Mouse (Mus musculus) MEL (cell line): ENCODE results near the gene 1700016K19Rik. TPM values are rescaled to one million over a fixed set of nuclear protein-coding genes. Genes with fewer than 3 reads are reported as not detected.

Source experiments
- DNase-seq: peaks from one replicate; pipeline ENCODE4 v3.0.0; 2011; ENCODE audit warnings: low read depth, low spot score
- H3K27ac ChIP-seq: 2 replicates; pipeline ENCODE4 v1.5.1; 2012; ENCODE audit warnings: low read depth, mild to moderate bottlenecking, control low read depth, low read length, moderate library complexity; ENCODE audit not compliant: control insufficient read depth
- H3K27me3 ChIP-seq, 2 experiments: fragments of 150-350 bp in 1 of 2; sonication (generic) in 1 of 2; 2 replicates each; pipeline ENCODE4 v1.6.1; 2012; ENCODE audit warnings: low read length in 2 of 2, mild to moderate bottlenecking in 2 of 2, improper control_type of control experiment in 1 of 2, moderate library complexity in 1 of 2; ENCODE audit not compliant: insufficient read depth in 2 of 2, control insufficient read depth in 1 of 2
- H3K36me3 ChIP-seq, 2 experiments: 2 replicates each; pipeline ENCODE4 v1.6.1; 2012 to 2014; ENCODE audit warnings: low read length in 2 of 2, improper control_type of control experiment in 1 of 2, inconsistent platforms in 1 of 2, mild to moderate bottlenecking in 1 of 2; ENCODE audit not compliant: insufficient read depth in 2 of 2, control insufficient read depth in 1 of 2
- H3K4me1 ChIP-seq, 2 experiments: fragments of 150-350 bp in 1 of 2; sonication (generic) in 1 of 2; 2 replicates each; pipeline ENCODE4 v1.6.1; 2012; ENCODE audit warnings: low read length in 2 of 2, improper control_type of control experiment in 1 of 2, mild to moderate bottlenecking in 1 of 2; ENCODE audit not compliant: insufficient read depth in 2 of 2, control insufficient read depth in 1 of 2
- H3K4me3 ChIP-seq, 2 experiments: fragments of 150-350 bp in 1 of 2; sonication (generic) in 1 of 2; 2 replicates each; pipeline ENCODE4 v1.5.1; 2012; ENCODE audit warnings: low read depth in 2 of 2, low read length in 2 of 2, mild to moderate bottlenecking in 2 of 2, moderate library complexity in 2 of 2, control low read depth in 1 of 2, improper control_type of control experiment in 1 of 2; ENCODE audit not compliant: control insufficient read depth in 1 of 2, insufficient read depth in 1 of 2
- H3K79me2 ChIP-seq: 2 replicates; pipeline ENCODE4 v1.6.1; 2012; ENCODE audit warnings: mild to moderate bottlenecking, low read length, moderate library complexity; ENCODE audit not compliant: control insufficient read depth, poor library complexity, insufficient read depth
- H3K9ac ChIP-seq: 2 replicates; pipeline ENCODE4 v1.6.1; 2012; ENCODE audit warnings: low read depth, mild to moderate bottlenecking, control low read depth, low read length, moderate library complexity; ENCODE audit not compliant: control insufficient read depth, poor library complexity, severe bottlenecking
- H3K9me3 ChIP-seq: fragments of 150-350 bp; sonication (generic); replicated peaks from 2 replicates; pipeline ENCODE4 v1.6.1; 2012; ENCODE audit warnings: mild to moderate bottlenecking, low read length, improper control_type of control experiment, moderate library complexity; ENCODE audit not compliant: insufficient read depth
- CTCF ChIP-seq, 3 experiments: IDR thresholded peaks in 2 of 3; conservative IDR thresholded peaks in 1 of 3; 2 replicates each; pipeline ENCODE4 v1.5.1; 2011 to 2012; ENCODE audit warnings: low read length in 3 of 3, low read depth in 2 of 3, mild to moderate bottlenecking in 2 of 3, improper control_type of control experiment in 1 of 3, inconsistent platforms in 1 of 3, mixed read lengths in 1 of 3, moderate library complexity in 1 of 3; ENCODE audit not compliant: control insufficient read depth in 1 of 3, insufficient read depth in 1 of 3, poor library complexity in 1 of 3, severe bottlenecking in 1 of 3
- ELF1 ChIP-seq: IDR thresholded peaks from 2 replicates; pipeline ENCODE4 v1.6.1; 2014; ENCODE audit warnings: low read depth, mild to moderate bottlenecking, inconsistent platforms, low read length, improper control_type of control experiment, moderate library complexity
- GATA1 ChIP-seq: IDR thresholded peaks from 2 replicates; pipeline ENCODE4 v1.6.1; 2011; ENCODE audit warnings: low read depth, low read length, improper control_type of control experiment
- MAX ChIP-seq: IDR thresholded peaks from 2 replicates; pipeline ENCODE4 v1.6.1; 2011; ENCODE audit warnings: low read length, improper control_type of control experiment
- MAZ ChIP-seq: IDR thresholded peaks from 2 replicates; pipeline ENCODE4 v1.6.1; 2012; ENCODE audit warnings: low read depth, mild to moderate bottlenecking, inconsistent platforms, low read length, improper control_type of control experiment
- MXI1 ChIP-seq: IDR thresholded peaks from 2 replicates; pipeline ENCODE4 v1.6.1; 2011; ENCODE audit warnings: mild to moderate bottlenecking, low read depth, low read length, improper control_type of control experiment
- MYC ChIP-seq: IDR thresholded peaks from 2 replicates; pipeline ENCODE4 v1.6.1; 2011; ENCODE audit warnings: low read depth, mild to moderate bottlenecking, low read length, improper control_type of control experiment, moderate library complexity
- RAD21 ChIP-seq: IDR thresholded peaks from 2 replicates; pipeline ENCODE4 v1.6.1; 2011; ENCODE audit warnings: mild to moderate bottlenecking, low read depth, low read length, improper control_type of control experiment
- RCOR1 ChIP-seq: IDR thresholded peaks from 2 replicates; pipeline ENCODE4 v1.6.1; 2012; ENCODE audit warnings: low read depth, mild to moderate bottlenecking, inconsistent platforms, low read length, improper control_type of control experiment
- SIN3A ChIP-seq: IDR thresholded peaks from 2 replicates; pipeline ENCODE4 v1.6.1; 2012; ENCODE audit warnings: low read length, improper control_type of control experiment, inconsistent platforms
- SMC3 ChIP-seq: IDR thresholded peaks from 2 replicates; pipeline ENCODE4 v1.6.1; 2011; ENCODE audit warnings: low read depth, low read length, improper control_type of control experiment
- USF1 ChIP-seq: IDR thresholded peaks from 2 replicates; pipeline ENCODE4 v1.6.1; 2014; ENCODE audit warnings: low read depth, mild to moderate bottlenecking, inconsistent platforms, low read length, improper control_type of control experiment, moderate library complexity
- ZC3H11A ChIP-seq: IDR thresholded peaks from 2 replicates; pipeline ENCODE4 v1.6.1; 2012; ENCODE audit warnings: low read depth, mild to moderate bottlenecking, inconsistent platforms, low read length, improper control_type of control experiment
- ZNF384 ChIP-seq: IDR thresholded peaks from 2 replicates; pipeline ENCODE4 v1.6.1; 2012; ENCODE audit warnings: low read depth, mild to moderate bottlenecking, inconsistent platforms, low read length, improper control_type of control experiment
- polyA plus RNA-seq, 2 experiments: library from polyadenylated mRNA; stranded (reverse) in 1 of 2; unstranded in 1 of 2; fragments of >175 nt in 1 of 2; fragments of >200 nt in 1 of 2; gene quantifications; 2 replicates each; pipeline versions ENCODE4 v1.2.1 to v1.2.4; 2012; ENCODE audit warnings: low replicate concordance in 2 of 2, low read depth in 1 of 2; ENCODE audit not compliant: insufficient read length in 2 of 2, insufficient read depth in 1 of 2, missing spikeins in 1 of 2
- total RNA-seq: library from RNA; depleted of rRNA; stranded (reverse); fragments of 300-350 nt; gene quantifications from 2 replicates; pipeline ENCODE4 v1.2.3, GENCODE M21; 2012

1700016K19Rik gene
- total and polyA plus RNA-seq, 3 experiments: 0.25 TPM; not detected in 2

GRCm38 (mm10) chr11:75972916-75973567 is 26.7 kb upstream of the 1700016K19Rik start:
- no peak for DNase-seq

GRCm38 (mm10) chr11:75973988-75974387 is 25.7 kb upstream of the 1700016K19Rik start:
- Histone ChIP-seq H3K27ac (no peak overlapping the region), H3K36me3 (peaks cover 0 to 4% of the 10 kb centered on the region in 2 experiments; a peak in 2 of 4 replicates), H3K79me2 (no peaks in the 10 kb centered on the region), H3K9me3 (no peaks in the 10 kb centered on the region), H3K27me3 (no peaks in the 10 kb centered on the region), H3K4me3 (no peak overlapping the region), H3K4me1 (peaks cover 2 to 13% of the 10 kb centered on the region in 2 experiments; a peak in 3 of 4 replicates), H3K9ac (no peak overlapping the region)
- no peak for TF ChIP-seq ELF1
- peak; percentile 74 for TF ChIP-seq SMC3
- TF ChIP-seq CTCF (IDR thresholded peaks at IDR 0.05 in 2 of 3, conservative IDR thresholded peaks at IDR 0.05 in 1 of 3; ENCODE audit: control insufficient read depth in 1 of 3, insufficient read depth in 1 of 3, low read depth in 2 of 3, low read length in 3 of 3, poor library complexity in 1 of 3, severe bottlenecking in 1 of 3): peak; percentile 72 to 80 (median 80)
- TF ChIP-seq GATA1: peak; percentile 46; the same call in 1 of the 2 replicates
- TF ChIP-seq ZC3H11A: peak; percentile 70
- no peak for TF ChIP-seq MYC
- no peak for TF ChIP-seq MAZ
- peak; percentile 24; the same call in 1 of the 2 replicates for TF ChIP-seq SIN3A
- TF ChIP-seq ZNF384: peak; percentile 83
- peak; percentile 76 for TF ChIP-seq RAD21
- TF ChIP-seq RCOR1: peak; percentile 16; the same call in 1 of the 2 replicates
- DNase-seq: peak; percentile 53

More at GRCm38 (mm10) chr11:75972916-75973567, 26.7 kb upstream of the 1700016K19Rik start:
- Histone ChIP-seq H3K27me3 (no peaks in the 10 kb centered on the region), H3K79me2 (no peaks in the 10 kb centered on the region), H3K9me3 (no peaks in the 10 kb centered on the region), H3K4me1 (peaks cover 2 to 13% of the 10 kb centered on the region in 2 experiments; a peak in 3 of 4 replicates)
- TF ChIP-seq USF1 (no peak), ELF1 (no peak), MYC (no peak), MAX (no peak), MXI1 (no peak), ZC3H11A (no peak)
- TF ChIP-seq, all 39 proteins: peak for 0
- Histone ChIP-seq H3K4me3 (no peak overlapping the region), H3K27ac (no peak overlapping the region), H3K36me3 (peaks cover 0 to 4% of the 10 kb centered on the region in 2 experiments; a peak in 2 of 4 replicates), H3K9ac (no peak overlapping the region)
